Mouse (Mus musculus): ENCODE measurements around the gene Ctrb1.

The Ctrb1 gene

DNA sequence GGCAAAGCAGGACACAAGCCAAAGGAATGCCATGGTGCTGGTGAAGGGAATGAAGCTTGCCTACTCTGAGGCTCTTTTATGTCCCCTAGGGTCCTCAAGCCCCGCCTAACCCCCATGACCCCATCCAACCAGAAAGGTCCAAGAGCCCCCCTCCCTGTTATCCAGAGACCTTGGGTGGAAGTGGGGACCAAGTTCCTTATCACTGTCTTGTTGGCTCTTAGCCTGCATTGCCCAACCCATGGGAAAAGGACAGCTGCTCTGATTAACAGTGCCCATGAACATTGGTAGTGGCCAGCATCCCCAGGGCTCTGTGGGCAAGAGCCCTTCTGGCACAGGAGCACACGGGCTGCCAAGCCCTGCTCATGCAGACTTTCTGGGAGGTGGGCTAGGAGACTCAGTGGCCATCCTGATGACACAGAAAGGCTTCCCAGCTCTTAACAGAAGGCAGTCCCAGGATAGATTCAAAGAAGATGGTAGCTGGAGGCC, at the start of gene Ctrb1:
Gene Ctrb1, minus strand, starts transcription at position 51 of the 486 bp plus-strand sequence.
- no peak for DNase-seq (ENCODE audit: low read depth, low spot score)

DNA sequence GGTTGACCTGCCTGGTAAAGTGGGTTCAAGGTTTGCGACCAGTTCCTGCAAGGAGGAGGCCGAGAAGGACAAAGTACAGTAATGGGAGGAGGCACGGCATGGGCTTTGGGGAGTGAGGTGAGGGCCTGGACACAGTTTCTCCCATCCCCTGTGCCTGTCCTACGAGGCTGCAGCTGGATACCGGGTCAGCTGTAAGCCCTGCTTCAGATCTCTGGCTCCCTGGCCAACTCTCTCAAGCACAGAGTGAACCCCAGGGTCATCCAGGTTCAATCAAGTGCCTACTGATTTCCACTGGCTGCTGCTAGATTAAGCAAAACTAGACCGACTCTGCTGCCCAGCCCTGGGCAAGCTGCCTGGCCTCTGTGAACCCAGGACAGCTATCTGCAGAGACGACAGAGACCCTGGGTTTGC, 49.5 kb upstream of the Ctrb1 start:
- DNase-seq (ENCODE audit: low read depth, low spot score), result no peak

GRCm38 (mm10) chr8:111739604-111740003, 48.8 kb upstream of the Ctrb1 start:
- peak; percentile 86 for DNase-seq (ENCODE audit: low read depth, low spot score)

DNA sequence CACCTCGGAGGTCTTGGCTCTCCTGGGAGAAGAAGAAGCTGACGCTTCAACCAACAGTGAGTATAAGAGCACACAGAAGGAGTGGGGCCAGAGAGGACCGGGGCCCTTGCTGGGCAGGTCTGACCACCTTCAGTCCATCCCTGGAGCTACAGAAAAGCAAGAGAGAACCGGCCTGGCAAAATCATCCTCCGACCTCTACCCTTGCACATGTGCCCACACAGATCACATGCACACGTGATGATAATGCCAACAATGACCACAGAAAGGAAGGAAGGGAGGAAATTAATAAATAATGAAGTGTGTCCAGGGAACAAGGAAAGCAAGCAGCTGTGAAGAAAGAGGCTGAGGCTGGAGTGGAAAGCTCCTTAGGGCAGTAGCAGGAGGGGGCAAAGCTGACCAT, 48.1 kb upstream of the Ctrb1 start:
- no peak for DNase-seq (ENCODE audit: low read depth, low spot score)

- DNase-seq (ENCODE audit: low read depth, low spot score), result no peak
Measured at GRCm38 (mm10) chr8:111736321-111736720, 45.5 kb upstream of the Ctrb1 start.

DNA sequence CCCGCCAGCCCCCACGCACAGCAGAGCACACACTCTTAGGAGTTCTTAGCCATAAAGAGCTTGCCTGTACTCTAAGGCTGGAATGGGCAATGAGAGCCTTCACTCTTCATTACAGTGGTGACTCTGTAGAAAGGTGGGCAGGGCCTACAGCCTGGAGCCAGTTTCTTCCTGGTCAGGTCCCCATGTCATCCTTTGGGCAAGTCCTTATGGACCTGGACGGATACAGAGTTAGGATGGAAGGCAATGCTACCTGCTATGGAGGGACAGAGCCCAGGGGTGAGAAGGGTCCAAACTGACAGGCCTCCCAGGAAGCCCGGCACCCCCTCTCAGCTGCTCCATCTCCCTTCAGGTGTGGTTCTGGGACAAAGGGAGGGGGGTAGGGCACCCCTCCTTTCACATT, 45.0 kb upstream of the Ctrb1 start:
- no peak for DNase-seq (ENCODE audit: low read depth, low spot score)

GRCm38 (mm10) chr8:111735335-111735761, 44.5 kb upstream of the Ctrb1 start:
- DNase-seq (ENCODE audit: low read depth, low spot score), result no peak

DNA sequence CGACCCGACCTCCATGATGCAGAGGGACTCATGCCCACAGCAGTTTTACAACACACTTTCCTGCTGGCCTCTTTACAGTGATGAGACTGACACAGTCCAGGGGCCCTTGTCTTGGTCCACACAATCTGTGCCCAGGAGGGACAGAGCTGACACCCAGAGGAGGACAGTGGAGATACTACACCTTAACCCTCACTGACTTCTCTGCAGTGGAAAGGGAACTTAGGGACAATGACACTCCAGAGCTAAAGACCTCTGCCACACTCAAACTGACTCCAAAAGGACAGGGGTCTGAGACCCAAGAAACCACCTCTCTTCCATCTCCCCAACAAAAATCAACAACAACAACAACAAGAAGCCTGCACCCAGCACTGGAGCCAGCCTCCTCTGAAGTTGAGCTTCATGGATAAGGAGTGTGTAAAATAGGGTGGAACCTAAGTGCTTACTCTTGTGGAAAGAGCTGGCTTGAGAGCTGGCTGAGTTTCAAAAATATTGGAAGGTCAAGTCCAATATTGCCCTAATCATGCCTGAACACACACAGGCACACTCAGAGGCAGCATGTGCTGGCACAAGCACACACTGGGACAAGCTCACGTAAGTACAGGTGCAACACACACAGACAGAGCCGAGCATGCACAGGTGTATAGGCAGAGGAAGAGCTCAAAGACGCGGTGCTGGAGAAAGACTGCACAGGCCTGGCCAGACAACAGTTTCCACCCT, 43.6 kb upstream of the Ctrb1 start:
- DNase-seq (ENCODE audit: low read depth, low spot score), result no peak

GRCm38 (mm10) chr8:111733581-111734243, 42.9 kb upstream of the Ctrb1 start:
- peak; percentile 75 for DNase-seq (ENCODE audit: low read depth, low spot score)

- no peak for DNase-seq (ENCODE audit: low read depth, low spot score)
Measured at GRCm38 (mm10) chr8:111732406-111733085, 41.7 kb upstream of the Ctrb1 start.

DNA sequence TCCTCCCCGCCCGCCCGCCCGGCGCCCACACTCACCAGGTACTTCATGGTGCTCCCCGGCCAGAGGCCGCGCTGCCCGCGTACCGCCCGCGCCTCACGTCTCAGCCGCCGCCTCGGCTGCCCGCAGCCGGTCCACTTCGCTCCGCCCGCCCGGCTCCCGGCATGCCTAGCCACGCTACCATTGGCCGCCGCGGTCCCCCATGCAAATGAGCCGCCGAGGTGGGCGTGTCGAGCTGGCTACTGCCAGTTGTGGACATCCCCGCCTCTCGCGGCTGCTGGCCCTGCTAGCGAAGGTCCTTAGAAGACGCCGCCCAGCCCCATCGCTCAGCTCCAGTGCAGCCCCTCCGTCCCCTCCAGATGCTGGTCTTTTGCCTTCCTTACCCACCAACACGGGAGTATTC, 41.2 kb upstream of the Ctrb1 start:
- peak; percentile 83 for DNase-seq (ENCODE audit: low read depth, low spot score)

- peak; percentile 72 for DNase-seq (ENCODE audit: low read depth, low spot score)
Measured at GRCm38 (mm10) chr8:111731231-111731977, 40.6 kb upstream of the Ctrb1 start.

GRCm38 (mm10) chr8:111729233-111730170, 38.7 kb upstream of the Ctrb1 start:
- DNase-seq (ENCODE audit: low read depth, low spot score), result no peak

DNA sequence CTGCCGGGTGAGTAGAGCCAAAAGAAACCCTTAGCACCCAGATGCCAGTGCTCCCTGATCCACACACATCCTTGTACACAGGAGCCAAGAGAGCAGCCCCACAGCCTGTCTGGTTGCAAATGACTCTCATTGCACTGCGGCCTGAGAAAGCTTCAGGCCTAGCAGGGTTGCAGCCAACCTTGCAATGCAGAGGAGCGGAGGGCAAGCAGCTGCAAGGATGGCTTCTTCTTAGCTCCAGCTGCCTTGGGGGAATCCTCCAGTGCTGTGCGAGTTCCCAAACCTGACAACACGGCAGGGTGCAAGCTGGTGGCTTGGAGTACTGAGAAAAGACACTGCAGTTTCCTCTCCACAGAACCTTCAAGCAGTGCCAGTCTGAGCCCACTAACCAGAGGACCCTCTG, 37.7 kb upstream of the Ctrb1 start:
- DNase-seq (ENCODE audit: low read depth, low spot score), result no peak

GRCm38 (mm10) chr8:111727553-111727952, 36.7 kb upstream of the Ctrb1 start:
- no peak for DNase-seq (ENCODE audit: low read depth, low spot score)

DNA sequence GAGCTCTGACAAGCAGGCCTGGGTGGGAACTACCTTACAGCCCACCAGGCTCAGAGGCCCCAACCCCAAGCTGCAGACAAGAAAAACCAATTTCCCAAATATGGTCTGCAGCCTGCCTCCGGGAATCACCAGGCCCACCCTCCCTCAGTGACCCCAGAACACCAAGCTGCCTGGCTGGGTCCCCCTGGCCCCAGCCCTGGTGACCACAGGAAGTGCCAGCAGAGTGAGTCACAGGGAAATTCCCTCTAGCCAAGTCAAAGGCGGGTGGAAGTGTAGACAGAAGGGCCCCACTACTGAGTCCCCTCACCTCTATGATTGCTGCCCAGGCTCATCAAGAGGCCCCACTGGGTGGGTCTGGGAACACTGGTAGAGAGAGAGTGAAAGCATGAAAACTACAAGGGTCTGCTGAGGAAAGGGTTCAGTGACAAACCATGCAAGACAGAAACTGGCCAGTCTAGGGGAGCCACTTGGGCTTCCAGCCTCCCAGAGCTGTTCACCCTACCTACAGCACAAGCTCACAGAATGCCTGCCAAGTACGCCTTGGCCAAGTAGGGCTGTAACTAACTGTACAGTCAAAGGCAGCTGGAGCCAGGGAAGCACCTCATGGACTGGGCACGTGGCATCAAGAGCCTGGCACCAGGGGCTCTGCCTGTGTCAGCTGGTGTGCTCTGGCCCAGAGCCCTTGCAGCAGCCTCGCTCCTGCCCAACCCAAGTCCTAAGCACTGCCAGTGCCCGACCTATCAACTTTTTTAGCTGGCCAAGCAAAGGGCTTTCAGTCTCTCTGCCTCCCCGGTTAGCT, 35.5 kb upstream of the Ctrb1 start:
- no peak for DNase-seq (ENCODE audit: low read depth, low spot score)

GRCm38 (mm10) chr8:111725341-111725740, 34.5 kb upstream of the Ctrb1 start:
- DNase-seq (ENCODE audit: low read depth, low spot score), result no peak

GRCm38 (mm10) chr8:111720115-111720544, 29.3 kb upstream of the Ctrb1 start:
- no peak for DNase-seq (ENCODE audit: low read depth, low spot score)

GRCm38 (mm10) chr8:111718937-111719336, 28.1 kb upstream of the Ctrb1 start:
- DNase-seq (ENCODE audit: low read depth, low spot score), result no peak

DNA sequence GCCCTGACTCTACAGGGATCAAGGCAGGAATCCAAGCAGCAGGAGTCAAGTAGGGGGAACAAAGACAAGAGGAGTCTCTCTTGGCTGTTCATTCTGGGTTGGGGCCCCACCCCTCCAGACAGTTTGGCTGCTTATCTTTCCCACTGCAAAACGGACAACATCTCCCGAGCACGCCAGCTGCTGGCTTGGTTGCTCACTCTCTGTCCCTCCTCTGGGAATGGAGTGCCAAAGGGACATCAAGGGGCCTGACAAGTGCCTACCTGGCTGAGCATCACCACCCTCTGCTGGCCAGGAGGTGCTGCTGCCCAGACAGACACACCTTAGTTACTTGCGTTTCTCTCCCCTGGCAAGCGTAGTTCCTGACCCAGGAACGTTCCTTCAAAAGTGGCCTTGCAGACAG, 27.1 kb upstream of the Ctrb1 start:
- no peak for DNase-seq (ENCODE audit: low read depth, low spot score)
